Comparison of ENCODE assay signal across 29 mouse cellular contexts in the genomic region with DNA sequence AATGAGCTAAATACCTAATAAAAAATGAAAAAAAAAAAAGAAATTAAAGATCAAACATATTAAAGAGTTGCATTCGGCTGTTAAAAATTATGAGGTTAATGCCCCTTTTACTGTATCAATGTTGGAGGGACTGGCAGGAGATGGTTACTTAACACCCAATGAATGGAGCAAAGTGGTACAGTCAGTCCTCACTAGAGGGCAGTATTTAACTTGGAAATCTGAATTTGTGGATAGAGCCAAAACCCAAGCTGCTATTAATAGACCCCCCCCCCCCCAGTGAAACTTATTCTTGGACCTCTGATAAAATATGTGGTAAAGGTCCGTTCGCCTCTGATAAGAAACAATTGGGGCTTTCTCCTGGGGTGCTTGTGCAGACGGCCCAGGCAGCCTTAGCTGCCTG. TPM values are rescaled to one million over a fixed set of nuclear protein-coding genes. Genes with fewer than 3 reads are reported as not detected.
DNase-seq lines count a peak whose midpoint lies in the region; ATAC-seq and TF ChIP-seq lines count a peak whose summit lies in the region.
"Not testable (repeated sequence)": the region's sequence is repeated elsewhere in the genome, so short reads cannot be mapped to it uniquely, and the experiment has no call there.
"Had no signal": no experiment of that assay in that cellular context is flagged by ENCODE, and none has a peak within 500 bp of the region (broad histone marks: within the 10 kb centered on the region; RNA-seq: fewer than 3 reads in every experiment).

No protein-coding gene starts in this region.

- not testable (repeated sequence) for H3K27me3 ChIP-seq in MEL (ENCODE audit: control insufficient read depth in 1 of 2, insufficient read depth in 2 of 2, low read length in 2 of 2); Patski; heart, adult 2 months (ENCODE audit: control insufficient read depth, insufficient read depth, low read length)

- H3K9ac ChIP-seq in MEL (ENCODE audit: control insufficient read depth, low read depth, low read length, poor library complexity, severe bottlenecking); heart, adult 2 months (ENCODE audit: low read depth, low read length): not testable (repeated sequence)

- H3K9me3 ChIP-seq in MEL (replicated peaks; ENCODE audit: insufficient read depth, low read length) = not testable (repeated sequence)

- not testable (repeated sequence) for H3K4me1 ChIP-seq in MEL (ENCODE audit: control insufficient read depth in 1 of 2, insufficient read depth in 2 of 2, low read length in 2 of 2); heart, adult 2 months (ENCODE audit: control insufficient read depth, insufficient read depth, low read length)

- TF ChIP-seq POLR2A in MEL (IDR thresholded peaks at IDR 0.05; ENCODE audit: control insufficient read depth in 1 of 2, insufficient read depth in 1 of 2, low read depth in 1 of 2, low read length in 2 of 2, poor library complexity in 1 of 2); heart, adult 2 months (IDR thresholded peaks at IDR 0.05; ENCODE audit: insufficient read depth, low read depth, low read length): not testable (repeated sequence)

- TF ChIP-seq CTCF in MEL (IDR thresholded peaks at IDR 0.05 in 2 of 3, conservative IDR thresholded peaks at IDR 0.05 in 1 of 3; ENCODE audit: control insufficient read depth in 1 of 3, insufficient read depth in 1 of 3, low read depth in 2 of 3, low read length in 3 of 3, poor library complexity in 1 of 3, severe bottlenecking in 1 of 3) = peak in 1 of 3 experiments; percentile 45; a peak in 2 of 6 replicates
- peak; percentile 7 for TF ChIP-seq CTCF in Patski (IDR thresholded peaks at IDR 0.05)
- TF ChIP-seq CTCF in heart, adult 2 months (IDR thresholded peaks at IDR 0.05) = peak; percentile 35

- not testable (repeated sequence) for TF ChIP-seq EP300 in MEL (IDR thresholded peaks at IDR 0.05; ENCODE audit: low read depth in 1 of 2, low read length in 2 of 2); heart, adult 2 months (IDR thresholded peaks at IDR 0.05; ENCODE audit: insufficient read depth, low read depth, low read length)

- not testable (repeated sequence) for ATAC-seq in Patski

- in situ Hi-C loops in Patski (cut with MboI; ENCODE audit: low pct_unique_long_range_greater_than_20kb) = loop anchor here (25.0 kb wide), 1 partner anchor 420 kb away; no protein-coding TSS in a partner anchor

- H3K79me2 ChIP-seq in MEL (ENCODE audit: control insufficient read depth, insufficient read depth, low read length, poor library complexity); heart, adult 2 months (replicated peaks; ENCODE audit: control insufficient read depth, insufficient read depth, low read length): not testable (repeated sequence)

- peak; percentile 39 for DNase-seq in MEL (ENCODE audit: low read depth, low spot score)
- DNase-seq in Patski (ENCODE audit: low read depth, low spot score); heart, adult 2 months: not testable (repeated sequence)
- DNase-seq in adrenal gland, adult 2 months = peak; percentile 33
- DNase-seq in heart, postnatal 10 days = peak; percentile 5 to 9
- peak; percentile 2 for DNase-seq in lung, postnatal 10 days

- intact Hi-C loops in heart, adult 2 months (cut with DNase I); heart, postnatal 10 days (cut with DNase I): not testable (repeated sequence)

- WGBS in heart, adult 2 months = 50% methylated on average over 4 of the region's 4 CpGs

- H3K36me3 ChIP-seq in MEL (ENCODE audit: control insufficient read depth in 1 of 2, insufficient read depth in 2 of 2, low read length in 2 of 2); heart, adult 2 months (ENCODE audit: control insufficient read depth, insufficient read depth, low read length): not testable (repeated sequence)

- TF ChIP-seq RAD21 in MEL (IDR thresholded peaks at IDR 0.05; ENCODE audit: low read depth, low read length) = peak; percentile 46

- H3K27ac ChIP-seq in MEL (ENCODE audit: control insufficient read depth, low read depth, low read length); heart, adult 2 months: not testable (repeated sequence)

- CTCF ChIA-PET in Patski (lab: Charles Lee) = not testable (repeated sequence)

- POLR2A ChIA-PET in Patski (lab: Charles Lee) = not testable (repeated sequence)

- peak overlapping the region in 1 of 2 experiments; percentile 38; a peak in 1 of 4 replicates for H3K4me3 ChIP-seq in MEL (ENCODE audit: control insufficient read depth in 1 of 2, insufficient read depth in 1 of 2, low read depth in 2 of 2, low read length in 2 of 2)
- not testable (repeated sequence) for H3K4me3 ChIP-seq in heart, adult 2 months

TF ChIP-seq in MEL, 35 proteins besides CTCF, POLR2A, EP300 and RAD21:
- TF ChIP-seq SMC3 (IDR thresholded peaks at IDR 0.05; ENCODE audit: low read depth, low read length) = peak; percentile 35; the same call in 1 of the 2 replicates
TF ChIP-seq in MEL: peak in this region for 1; not testable (repeated sequence) for 34.

RNA-seq across cellular contexts. Expression of a gene that starts 25.1 kb away (rescaled TPM):
- total RNA-seq in MEL (2012; rRNA removed) = not detected in 2 replicates
- polyA plus RNA-seq in MEL (2012; ENCODE audit: insufficient read depth in 1 of 2, insufficient read length in 2 of 2, low read depth in 1 of 2, low replicate concordance in 2 of 2, missing spikeins in 1 of 2) (not detected), Patski (2021) (0.01 TPM)
- total RNA-seq in adrenal gland, adult 2 months (2021) = under 1 TPM; 0.07 to 0.12 TPM
- 0.04 TPM in 1 of 2 replicates, not detected in the other for polyA plus RNA-seq in adrenal gland, adult 2 months (2012; rRNA removed)
- total RNA-seq in heart, adult 2 months (2021) = not detected
- polyA plus RNA-seq in heart, adult 2 months (2012; rRNA removed) = not detected in 2 replicates
- not detected for total RNA-seq in heart, postnatal 10 days (2021)
- total RNA-seq: adrenal gland, adult 18-20 months; CH12.LX; gastrocnemius, adult 18-20 months; gastrocnemius, postnatal 10 days; gastrocnemius, postnatal 36 days; granulocyte monocyte progenitor cell, adult 5-6 weeks; heart, postnatal 25 days; hematopoietic stem cell, adult 5-6 weeks had no signal
- polyA plus RNA-seq: brain, embryonic 14.5 days; embryonic facial prominence, embryonic 11.5 days; embryonic facial prominence, embryonic 14.5 days; forebrain, embryonic 10.5 days; forebrain, embryonic 13.5 days; forebrain, embryonic 16.5 days; G1E; heart, embryonic 10.5 days; heart, embryonic 13.5 days; heart, embryonic 16.5 days; hindbrain, embryonic 12.5 days; hindbrain, embryonic 15.5 days; intestine, embryonic 14.5 days; intestine, postnatal 0 days had no signal

RNA-seq across cellular contexts. Expression of a gene that starts 57.7 kb away (rescaled TPM):
- not detected in 2 replicates for total RNA-seq in MEL (2012; rRNA removed)
- polyA plus RNA-seq in MEL (2012; ENCODE audit: insufficient read depth in 1 of 2, insufficient read length in 2 of 2, low read depth in 1 of 2, low replicate concordance in 2 of 2, missing spikeins in 1 of 2) (not detected), Patski (2021) (not detected)
- total RNA-seq in adrenal gland, adult 2 months (2021) = not detected
- not detected in 2 replicates for polyA plus RNA-seq in adrenal gland, adult 2 months (2012; rRNA removed)
- total RNA-seq in heart, adult 2 months (2021) = not detected
- polyA plus RNA-seq in heart, adult 2 months (2012; rRNA removed) = not detected in 2 replicates
- not detected for total RNA-seq in heart, postnatal 10 days (2021)
- total RNA-seq: adrenal gland, adult 18-20 months; adrenal gland, postnatal 25 days; CH12.LX; gastrocnemius, adult 18-20 months; gastrocnemius, postnatal 10 days; gastrocnemius, postnatal 36 days; granulocyte monocyte progenitor cell, adult 5-6 weeks; heart, postnatal 25 days; hematopoietic stem cell, adult 5-6 weeks had no signal
- polyA plus RNA-seq: brain, embryonic 14.5 days; embryonic facial prominence, embryonic 11.5 days; embryonic facial prominence, embryonic 14.5 days; forebrain, embryonic 10.5 days; forebrain, embryonic 13.5 days; forebrain, embryonic 16.5 days; G1E; heart, embryonic 10.5 days; heart, embryonic 13.5 days; heart, embryonic 16.5 days; hindbrain, embryonic 12.5 days; hindbrain, embryonic 15.5 days; intestine, embryonic 14.5 days; intestine, postnatal 0 days had no signal
